Mouse (Mus musculus) lung, adult 18-20 months (tissue): ENCODE data around the gene Kcnd2.

ENCODE experiments used
- DNase-seq, 2 experiments: peaks; one replicate each; pipeline ENCODE4 v3.0.0; 2022; ENCODE audit warnings: mixed read lengths in 2 of 2

The Kcnd2 gene

DNA sequence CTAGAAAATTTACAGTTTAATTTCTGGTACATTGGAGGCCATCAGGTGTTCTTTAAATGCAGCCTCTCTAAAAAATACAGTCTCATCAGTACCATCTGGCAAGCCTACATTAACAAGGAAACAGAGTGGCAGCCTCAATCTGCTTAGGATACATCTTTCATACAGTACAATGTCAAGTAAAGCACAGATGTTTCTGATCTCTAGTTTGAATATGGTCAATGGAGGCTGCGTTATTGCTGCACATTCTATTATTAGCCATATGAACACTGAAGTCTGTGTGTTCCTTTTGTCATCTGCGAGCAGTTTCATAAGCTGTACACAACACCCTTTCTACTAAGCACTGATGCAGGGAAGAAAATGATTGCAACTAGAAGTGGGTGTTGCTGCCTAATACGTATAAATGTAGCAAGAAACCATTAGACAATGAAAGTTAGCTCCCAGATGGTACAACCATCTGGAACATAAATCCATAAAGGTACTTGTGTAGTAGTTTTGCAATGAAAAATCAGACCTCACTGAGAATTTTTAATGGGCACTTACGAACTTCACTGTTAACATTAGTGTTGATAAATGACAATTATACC lies 209.0 kb downstream of the Kcnd2 start:
- no peak for DNase-seq

DNA sequence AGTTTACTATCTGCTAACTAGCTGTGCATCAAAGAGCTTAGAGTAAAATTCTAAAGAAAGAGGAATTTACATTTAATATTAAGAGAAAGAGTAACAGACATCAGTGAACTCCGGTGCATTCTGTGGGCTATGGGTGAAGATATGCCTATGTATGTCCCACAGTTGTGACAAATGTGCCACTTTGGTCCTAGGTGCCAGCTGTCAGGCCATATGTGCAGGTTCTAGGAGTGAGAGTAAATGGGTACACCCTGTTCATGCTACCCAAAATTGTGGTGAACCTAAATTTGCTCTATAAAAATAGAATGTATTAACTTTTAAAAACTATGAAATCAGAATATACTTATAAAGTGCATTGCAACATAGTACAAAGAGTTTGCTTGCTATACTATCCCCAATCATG lies 215.8 kb downstream of the Kcnd2 start:
- no peak for DNase-seq

DNA sequence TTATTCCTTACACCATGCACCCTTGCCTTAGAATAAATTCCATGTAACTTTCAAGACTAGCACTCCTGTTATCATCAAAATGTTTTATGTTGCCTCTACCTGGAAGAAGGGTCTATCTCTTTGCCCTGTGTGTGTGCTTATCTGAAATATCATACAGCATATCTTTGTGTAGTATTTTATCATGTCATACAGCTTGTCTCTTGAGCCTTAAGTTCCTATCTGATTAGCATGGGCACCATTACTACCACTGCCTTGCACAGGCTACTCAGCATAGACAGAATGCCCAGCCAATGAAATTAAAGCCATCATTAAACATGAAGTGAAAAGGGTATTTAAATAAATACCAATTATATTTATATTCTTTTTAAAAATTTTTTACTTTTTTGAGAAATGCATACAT lies 249.4 kb downstream of the Kcnd2 start:
- DNase-seq: no peak

DNA sequence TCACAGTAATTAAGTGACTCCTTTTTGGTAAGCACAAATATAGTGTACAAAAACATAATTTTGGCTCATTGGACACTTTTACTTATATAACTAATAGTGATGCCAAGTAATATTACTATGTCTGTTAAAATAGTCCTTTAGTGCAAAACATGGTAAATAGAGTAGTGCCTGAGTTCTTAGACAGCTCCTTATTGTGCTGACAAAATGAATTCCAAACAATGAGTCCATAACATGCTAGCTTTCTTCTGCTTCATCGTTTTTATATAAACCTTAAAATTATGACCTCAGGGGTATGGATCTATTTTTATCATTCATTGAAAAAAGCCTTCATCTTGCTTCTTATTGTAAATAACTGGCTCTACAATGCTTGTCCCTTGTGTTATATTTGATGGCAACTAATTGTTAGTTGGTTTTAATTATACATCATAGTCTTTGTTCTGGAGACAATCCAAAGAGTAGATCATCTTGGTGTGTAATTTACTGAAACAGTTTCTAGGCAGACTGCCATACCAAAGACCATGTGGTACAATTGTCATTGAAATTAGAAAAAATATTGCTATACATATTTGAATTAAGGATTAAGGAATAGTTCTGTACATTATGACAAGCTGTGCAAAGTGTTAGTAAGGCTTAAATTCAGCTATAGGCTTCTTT lies 256.7 kb downstream of the Kcnd2 start:
- no peak for DNase-seq

DNA sequence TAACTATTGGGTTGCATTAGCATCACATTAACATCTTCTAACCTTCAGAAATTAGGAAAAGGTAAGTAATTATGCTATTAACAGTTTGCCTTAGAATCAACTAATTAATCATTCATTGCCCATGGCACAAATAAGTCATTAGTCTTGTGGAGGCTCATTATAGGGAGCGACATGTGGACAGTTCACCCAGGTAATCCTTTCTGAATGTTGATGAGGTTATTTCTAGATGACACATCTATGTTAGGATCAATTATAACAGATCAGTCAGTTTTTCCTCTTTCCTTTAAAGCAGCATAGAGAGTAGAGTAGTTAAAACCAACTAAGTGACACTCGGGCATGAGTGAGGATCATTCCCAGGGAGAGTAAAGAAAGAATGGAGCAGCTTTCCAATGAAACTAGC lies 267.4 kb downstream of the Kcnd2 start:
- DNase-seq: no peak

DNA sequence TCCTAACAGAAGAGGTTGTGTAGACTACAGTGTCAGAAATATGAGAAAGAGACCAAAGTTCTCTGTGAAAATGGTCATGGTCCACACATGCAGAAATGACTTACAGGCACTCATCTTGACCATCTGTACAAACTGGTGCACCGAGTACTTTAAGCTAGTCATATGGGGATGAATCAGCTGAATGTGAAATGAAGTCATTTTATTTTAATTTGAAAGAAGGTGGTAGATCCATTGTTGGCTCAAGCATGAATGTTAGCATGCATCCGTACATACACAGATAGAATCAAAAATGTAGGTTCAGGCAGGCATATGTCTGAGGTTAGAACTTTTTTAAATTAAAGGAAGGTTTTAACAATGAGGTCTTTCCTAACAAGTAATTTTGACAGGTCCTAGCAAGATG lies 273.2 kb downstream of the Kcnd2 start:
- DNase-seq: no peak

DNA sequence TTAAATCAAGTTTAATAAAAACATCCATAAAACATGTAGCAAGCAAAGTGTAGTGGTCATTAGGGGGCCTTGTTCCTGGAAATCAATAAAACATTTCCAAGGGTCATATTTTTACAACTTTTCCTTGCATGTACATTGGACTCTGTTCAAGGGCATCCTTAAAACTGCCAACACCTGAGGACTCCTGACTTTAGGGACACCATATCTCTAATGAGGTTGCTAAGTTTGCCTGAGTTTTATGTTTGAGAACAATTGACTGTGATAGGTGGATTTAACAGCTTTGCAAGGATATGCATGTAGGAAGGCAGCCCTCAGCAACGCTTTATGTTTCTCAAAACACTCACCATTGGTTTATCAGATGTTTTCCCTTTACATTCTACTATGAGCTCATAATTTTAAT lies 287.6 kb downstream of the Kcnd2 start:
- DNase-seq: no peak

DNA sequence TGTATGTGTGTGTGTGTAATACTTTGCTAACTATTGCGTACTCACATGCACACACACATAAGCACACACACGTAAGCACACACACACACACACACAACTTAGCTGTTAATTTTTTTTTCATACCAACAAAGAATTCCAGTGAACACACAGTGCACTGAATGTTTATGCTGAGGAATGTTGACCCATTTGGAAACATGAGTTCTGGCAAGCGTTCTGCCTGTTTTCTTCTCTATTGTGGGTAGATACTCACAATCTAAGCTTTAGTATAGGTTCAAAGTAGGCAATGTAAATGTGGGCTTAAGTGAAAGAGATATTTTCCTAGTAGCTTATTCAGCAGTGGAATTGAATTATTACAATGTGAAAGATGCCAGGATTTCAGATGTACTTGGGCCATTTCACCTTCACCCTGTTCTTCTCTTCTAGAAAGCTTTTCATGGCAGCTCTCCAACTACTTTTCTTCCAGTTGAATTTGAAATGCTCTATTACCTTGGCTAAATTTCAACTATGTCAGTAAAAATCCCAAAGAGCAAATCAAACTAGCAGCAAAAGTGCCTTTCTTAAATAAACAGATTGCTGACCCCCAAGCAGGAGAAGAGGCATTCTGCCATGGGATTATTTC lies 295.4 kb downstream of the Kcnd2 start:
- DNase-seq: no peak

DNA sequence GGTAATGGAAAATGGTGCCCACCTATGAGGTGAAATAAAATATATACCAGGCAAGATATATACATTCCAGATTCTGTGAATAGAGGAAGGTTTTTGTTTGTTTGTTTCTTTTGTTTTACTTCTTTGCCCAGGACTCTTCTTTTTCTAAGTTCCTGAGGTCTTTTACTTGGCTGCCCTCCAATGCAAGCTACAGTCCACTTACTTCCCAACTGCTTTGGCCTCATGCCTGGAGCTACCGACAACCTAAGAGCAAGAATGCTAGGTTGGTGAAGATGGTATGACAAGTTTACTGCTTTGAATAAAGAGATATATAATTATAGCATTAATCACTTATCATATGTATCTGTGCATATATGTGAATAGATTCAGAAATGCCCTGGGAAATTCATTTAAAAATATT lies 305.0 kb downstream of the Kcnd2 start:
- no peak for DNase-seq

DNA sequence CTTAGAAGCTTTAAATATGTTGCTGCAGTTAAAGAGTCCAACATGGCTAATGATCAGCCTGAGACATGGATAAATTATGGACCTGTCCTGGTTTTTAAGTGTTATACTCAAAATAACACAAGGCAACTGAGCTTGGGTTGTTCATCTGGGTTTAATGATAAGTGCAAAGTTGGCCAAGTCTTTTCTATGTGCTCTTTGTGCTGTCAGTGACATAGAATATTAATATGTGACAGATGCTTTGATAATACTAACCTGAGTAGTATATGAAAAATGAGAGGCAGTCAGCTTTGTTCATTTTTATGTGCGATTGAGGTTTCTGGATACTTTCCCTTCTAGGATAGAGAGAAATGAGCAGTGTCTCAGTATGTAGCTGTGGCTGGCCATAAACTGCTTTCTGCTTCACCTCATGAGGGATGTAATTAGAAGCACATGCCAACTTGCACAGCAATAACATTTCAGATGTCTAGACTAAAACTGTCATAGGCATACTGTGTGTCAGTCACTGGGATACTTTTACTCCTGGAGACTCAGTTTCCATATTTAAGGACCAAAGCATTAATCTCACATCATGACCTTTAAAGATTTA lies 312.3 kb downstream of the Kcnd2 start:
- no peak for DNase-seq

DNA sequence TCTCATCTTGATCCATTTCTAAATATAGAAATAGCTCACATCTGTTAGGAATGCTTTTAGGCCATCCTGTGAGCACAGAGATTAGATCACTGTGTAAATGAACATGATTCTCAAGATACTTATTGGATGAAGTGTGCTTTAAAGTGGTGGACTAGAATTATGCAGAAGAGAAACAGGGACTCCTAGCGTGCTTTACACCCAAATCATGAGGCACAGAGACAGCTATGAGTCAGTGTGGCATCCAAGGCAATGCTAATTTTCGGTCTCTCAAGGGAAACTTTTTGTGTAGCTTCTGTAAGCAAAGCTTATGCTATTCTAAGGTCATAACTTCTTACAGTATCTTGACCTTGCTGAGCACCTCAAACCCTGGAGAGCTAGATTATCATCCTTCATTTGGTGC lies 318.7 kb downstream of the Kcnd2 start:
- DNase-seq: no peak

DNA sequence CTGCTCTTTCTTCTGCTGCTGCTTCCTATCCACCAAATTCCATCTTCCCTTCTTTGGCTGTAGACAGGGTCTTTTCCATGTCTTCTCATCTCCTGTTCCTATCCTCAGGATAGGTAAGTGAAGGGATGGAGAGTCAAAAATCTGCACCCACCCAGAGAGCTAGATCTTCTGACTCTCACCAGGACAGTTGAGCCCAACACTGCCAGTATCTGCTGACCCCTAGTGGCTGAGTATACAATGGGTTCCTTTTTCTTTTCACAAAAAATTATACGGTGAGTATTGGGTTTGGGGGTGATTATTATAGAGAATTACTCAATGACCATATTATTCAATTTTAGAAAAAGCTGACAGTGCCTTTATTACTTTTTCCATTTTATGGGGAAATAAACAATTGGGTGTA lies 319.5 kb downstream of the Kcnd2 start:
- no peak for DNase-seq

DNA sequence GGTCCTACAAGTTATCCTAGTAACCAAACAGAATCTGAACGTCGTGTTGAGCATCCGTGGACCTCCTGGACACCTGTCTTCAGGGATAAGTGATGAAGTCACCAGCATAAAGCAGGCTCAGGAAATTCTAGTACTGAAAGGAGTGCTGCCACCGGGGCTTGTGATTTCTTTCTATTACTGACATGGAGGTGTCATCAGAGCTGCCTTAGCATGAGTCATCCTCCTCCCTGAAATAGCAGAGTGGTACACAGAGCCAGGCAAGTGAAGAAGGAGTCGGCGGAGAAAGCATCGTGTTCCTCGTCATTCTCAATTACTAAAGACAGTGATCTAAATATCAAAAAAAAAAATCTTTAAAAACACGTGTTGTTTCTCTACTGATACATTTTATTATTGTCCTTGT lies 336.2 kb downstream of the Kcnd2 start:
- no peak for DNase-seq

DNA sequence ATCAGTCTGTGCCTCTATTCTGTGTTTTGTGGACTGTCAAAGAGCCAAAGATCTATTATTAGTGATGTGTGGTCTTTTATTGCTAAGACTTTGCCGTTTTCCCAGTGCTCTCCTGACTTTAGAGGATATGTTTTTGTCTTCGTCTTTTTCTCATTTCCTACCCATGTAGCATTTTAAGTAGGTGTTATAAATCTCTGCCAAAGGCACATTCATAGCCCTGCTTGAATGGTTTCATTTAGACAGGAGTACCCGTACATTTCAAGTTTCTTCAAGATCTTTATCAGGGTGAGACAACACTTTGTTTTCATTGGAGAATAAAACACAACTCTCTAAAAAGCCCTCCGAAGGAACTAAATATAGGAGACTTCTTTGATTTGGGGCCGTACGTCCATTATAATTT lies 355.7 kb downstream of the Kcnd2 start:
- DNase-seq: no peak

DNA sequence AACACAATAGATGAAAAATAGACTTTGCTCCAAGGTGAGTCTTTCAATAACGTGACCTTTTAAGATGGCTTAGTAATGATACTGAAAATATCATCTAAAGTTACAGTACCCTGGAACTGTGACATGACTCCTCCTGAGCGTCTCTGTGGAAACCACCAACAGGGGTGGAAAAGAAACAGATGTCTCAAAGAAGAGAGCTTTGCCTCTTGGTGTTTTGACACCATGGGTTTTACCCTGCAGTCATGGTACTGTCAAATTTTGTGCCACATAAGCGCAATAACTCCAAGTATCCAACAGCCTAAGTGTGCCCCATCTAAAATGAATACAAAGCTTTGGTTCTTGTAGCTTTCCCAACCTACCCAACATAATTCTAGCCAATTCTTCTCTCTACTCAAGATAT lies 374.9 kb downstream of the Kcnd2 start:
- no peak for DNase-seq

DNA sequence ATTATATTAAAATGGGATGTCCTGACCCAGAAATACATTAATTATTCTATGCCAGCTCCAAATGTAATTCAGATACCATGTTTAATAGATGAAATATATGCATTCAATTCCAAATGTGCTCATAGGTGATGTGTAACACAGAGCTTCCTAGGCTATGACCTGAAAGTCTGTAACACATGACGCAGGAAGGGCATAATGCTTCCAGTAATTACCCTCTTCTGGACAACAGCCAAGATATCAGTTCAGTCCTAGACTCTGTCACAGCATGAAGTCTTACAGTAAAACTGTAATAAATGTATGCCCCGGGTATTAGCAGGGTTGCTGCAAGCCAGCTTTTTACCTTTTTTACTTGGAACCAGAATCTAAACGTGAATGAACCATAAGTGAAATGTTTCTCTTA lies 382.1 kb downstream of the Kcnd2 start:
- DNase-seq: no peak

DNA sequence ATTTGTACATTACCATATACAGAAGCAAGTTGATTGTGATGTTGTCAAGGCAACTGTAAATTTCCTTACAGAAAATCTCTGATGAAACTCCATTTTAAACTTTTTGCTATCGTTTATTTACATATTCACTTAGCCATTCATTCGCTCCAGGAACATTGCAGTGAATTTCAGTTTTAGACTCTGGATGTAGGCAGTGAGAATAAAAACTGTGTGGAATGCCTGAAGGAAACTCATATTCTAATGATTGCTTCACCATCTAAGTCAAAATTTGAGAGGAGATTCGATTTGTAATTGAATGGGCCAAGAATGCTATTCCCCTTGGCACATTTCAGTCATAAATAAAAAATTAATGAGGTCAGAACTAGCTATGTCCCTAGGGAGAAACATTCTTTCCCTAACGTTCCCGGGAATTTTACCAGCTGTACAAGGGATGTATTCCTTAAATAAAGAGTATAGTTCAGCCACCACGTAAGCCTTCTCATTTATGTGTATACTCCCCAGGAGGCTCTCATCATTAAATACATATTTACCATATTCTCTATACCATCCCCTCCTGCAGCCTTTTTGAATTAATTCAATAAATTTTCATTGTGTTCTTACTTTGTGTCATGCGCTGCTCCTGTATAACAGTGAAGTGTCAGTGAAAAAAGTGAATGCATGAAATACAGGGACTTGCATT lies 394.2 kb downstream of the Kcnd2 start:
- no peak for DNase-seq

DNA sequence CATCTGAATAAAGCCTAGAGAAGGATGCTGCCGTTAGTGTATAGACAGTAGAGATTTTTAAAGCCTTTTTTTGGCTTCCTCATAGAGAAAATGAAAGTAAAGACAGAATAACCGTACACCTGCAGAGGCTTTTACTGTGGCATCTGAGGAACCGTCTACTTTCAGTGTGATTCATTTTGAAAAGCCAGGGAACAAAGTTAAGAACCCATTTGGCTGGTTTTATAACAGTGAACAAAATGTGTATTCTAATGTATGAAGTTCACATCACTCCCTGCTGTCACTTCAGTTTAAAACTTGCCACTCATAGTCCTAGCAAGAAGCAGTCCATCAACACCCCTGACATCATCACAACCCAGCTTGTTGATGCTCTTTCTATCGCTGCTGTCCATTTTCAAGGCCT lies 414.7 kb downstream of the Kcnd2 start:
- DNase-seq: no peak

DNA sequence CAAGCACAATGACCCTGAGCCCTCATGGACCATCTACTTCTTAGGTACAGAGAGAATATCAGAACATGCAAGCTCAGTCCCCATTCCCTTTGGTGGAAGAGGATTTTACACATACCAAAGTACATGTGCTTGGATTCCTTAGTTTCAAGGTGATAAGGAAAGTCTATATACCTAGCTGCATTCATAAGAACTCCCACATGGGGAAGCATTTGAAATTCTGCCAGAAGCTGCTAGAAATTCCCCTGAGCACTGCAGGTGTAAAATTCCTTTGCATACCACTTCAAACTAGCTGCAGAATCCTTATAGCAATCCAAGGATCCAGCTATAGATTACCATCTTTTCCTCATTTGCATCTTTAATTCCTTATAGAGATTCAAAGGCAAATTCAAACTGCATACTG lies 440.4 kb downstream of the Kcnd2 start:
- no peak for DNase-seq

DNA sequence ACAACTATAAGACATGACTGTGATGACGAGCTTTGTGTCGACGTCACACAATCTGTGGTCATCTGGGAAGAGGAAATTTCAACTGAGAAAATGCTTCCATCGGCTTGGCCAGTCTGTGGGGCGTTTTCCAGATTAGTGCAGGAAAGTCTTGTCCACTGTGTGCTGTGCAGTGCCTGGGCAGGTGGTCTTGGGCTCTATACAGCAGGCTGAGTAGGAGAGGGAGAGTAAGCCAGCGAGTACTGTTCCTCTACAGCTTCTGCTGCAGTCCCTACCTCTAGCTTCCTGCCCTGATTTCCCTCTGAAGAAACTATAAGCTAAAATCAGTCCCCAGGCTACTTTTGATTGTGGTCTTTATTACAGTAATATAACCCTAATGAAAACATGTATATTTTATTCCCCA lies 448.8 kb downstream of the Kcnd2 start:
- no peak for DNase-seq

DNA sequence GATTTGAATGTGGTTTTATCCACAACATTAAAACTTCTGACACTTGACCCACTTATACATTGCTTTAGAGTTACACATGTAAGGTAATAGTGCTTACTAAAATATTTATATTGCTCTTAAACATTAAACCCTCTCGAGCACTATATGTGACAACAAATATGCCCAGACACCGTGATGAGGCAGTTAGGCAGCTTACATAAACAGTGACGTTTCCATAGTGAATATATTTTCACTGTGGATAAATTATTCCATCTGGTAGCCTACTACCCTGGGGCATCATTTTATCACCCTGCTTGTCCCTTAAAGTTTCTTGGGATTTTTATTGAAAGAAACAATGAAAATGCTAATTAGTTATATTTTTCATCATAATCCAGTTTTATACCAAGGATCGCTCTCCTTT lies 449.3 kb downstream of the Kcnd2 start:
- DNase-seq: no peak

DNA sequence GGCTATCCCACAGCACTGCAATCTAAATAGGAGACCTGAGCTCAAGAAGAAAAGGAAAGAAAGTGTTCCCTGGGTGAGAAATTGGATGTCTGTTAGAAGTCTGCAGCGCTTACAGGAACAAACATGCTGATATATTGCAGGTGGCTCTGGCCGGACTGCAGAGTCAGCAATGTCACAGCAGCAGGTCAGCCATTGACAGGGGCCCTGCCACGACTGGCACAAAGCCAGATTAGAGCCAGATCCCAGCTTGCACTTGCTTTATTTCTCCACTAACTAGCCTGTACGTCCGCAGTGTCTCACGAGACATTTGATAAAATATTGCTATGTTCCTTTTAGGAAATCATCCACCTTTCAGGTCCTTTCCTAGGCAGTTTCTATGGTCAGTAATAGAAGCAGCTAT lies 468.9 kb downstream of the Kcnd2 start:
- no peak for DNase-seq

DNA sequence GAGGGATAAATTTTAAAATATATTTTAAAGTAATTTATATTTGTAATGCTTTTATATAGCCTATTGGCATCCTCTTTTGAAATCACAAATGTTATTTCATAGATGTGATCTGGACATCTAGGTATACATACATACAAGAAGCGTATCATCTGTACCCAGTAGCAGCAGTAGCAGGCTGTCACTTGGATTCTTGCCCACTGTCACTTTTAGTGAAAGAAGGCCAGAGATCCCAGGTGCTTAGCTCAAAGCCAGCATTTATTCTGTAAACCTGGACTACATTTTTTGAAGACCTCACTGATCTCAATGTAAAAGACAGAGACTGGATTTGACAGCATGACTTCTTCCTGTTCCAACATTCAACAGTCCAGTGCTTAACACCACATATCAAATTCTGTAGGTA lies 471.1 kb downstream of the Kcnd2 start:
- no peak for DNase-seq

DNA sequence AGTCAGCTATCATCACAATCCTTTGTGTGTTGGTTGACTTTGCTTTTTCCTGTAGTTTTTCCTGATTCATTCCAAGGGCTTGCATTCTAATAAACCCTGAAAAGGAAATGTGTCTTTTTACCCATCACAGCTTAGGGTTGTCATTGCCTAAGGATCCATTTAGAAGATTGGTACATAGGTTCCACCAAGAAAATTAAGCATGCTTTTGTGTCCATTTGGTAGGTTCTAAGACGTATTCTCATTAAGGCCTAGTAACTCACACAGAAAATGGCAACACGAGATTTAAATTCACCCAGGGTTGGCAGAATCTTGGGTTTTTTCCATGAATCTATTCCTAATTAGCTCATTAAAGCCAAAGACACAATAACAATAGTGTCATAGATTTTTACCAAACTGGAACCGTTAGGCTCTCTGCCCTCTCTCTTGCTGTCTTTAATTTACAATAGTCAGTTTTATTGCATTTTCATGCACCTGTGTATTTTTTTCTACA lies 477.6 kb downstream of the Kcnd2 start:
- no peak for DNase-seq
